Mouse (Mus musculus) spleen, embryonic (tissue): ENCODE results near the gene Slc6a9.

Source experiments
- CTCF ChIA-PET: fragments of 350-600 bp; sonication (Branson Sonifier 250); formaldehyde crosslinking; loops from one replicate; lab custom pipeline; 2022; lab: Charles Lee

Slc6a9 gene

GRCm38 (mm10) chr4:117878301-117878700 lies 44.0 kb downstream of the Slc6a9 start:
- CTCF ChIA-PET = no interaction called here

- CTCF ChIA-PET = no interaction called here
These were observed 44.4 kb downstream of the Slc6a9 start for GRCm38 (mm10) chr4:117878703-117879102.

- CTCF ChIA-PET = no interaction called here
These were observed 48.7 kb downstream of the Slc6a9 start, which contains the start of gene B4galt2 for GRCm38 (mm10) chr4:117882701-117883691. Gene B4galt2 (minus strand): TSS chr4:117883487.

GRCm38 (mm10) chr4:117884146-117884545 lies 49.8 kb downstream of the Slc6a9 start:
- CTCF ChIA-PET = no interaction called here

- CTCF ChIA-PET = no interaction called here
These were observed 50.8 kb downstream of the Slc6a9 start for GRCm38 (mm10) chr4:117885093-117885492.

- CTCF ChIA-PET = no interaction called here
These were observed 51.7 kb downstream of the Slc6a9 start for GRCm38 (mm10) chr4:117885994-117886393.

GRCm38 (mm10) chr4:117886644-117887043 lies 52.3 kb downstream of the Slc6a9 start:
- CTCF ChIA-PET = no interaction called here

GRCm38 (mm10) chr4:117887133-117887532 lies 52.8 kb downstream of the Slc6a9 start, which contains the start of gene Atp6v0b:
Gene Atp6v0b (minus strand): TSS chr4:117887333.
- CTCF ChIA-PET = no interaction called here

GRCm38 (mm10) chr4:117887920-117888319 lies 53.6 kb downstream of the Slc6a9 start:
- CTCF ChIA-PET = no interaction called here

- CTCF ChIA-PET = no interaction called here
These were observed 55.2 kb downstream of the Slc6a9 start for GRCm38 (mm10) chr4:117889471-117889870.

GRCm38 (mm10) chr4:117890031-117890430 lies 55.7 kb downstream of the Slc6a9 start:
- CTCF ChIA-PET = no interaction called here

GRCm38 (mm10) chr4:117890750-117891149 lies 56.4 kb downstream of the Slc6a9 start:
- CTCF ChIA-PET = no interaction called here

GRCm38 (mm10) chr4:117891738-117892161 lies 57.4 kb downstream of the Slc6a9 start, which contains the start of gene Dph2:
Gene Dph2 (minus strand): TSS chr4:117892032.
- CTCF ChIA-PET = no interaction called here

- CTCF ChIA-PET = no interaction called here
These were observed 59.1 kb downstream of the Slc6a9 start for GRCm38 (mm10) chr4:117893376-117893775.

GRCm38 (mm10) chr4:117894601-117895000 lies 60.3 kb downstream of the Slc6a9 start:
- CTCF ChIA-PET = no interaction called here

- CTCF ChIA-PET = no interaction called here
These were observed 61.0 kb downstream of the Slc6a9 start for GRCm38 (mm10) chr4:117895339-117895738.

- CTCF ChIA-PET = no interaction called here
These were observed 61.7 kb downstream of the Slc6a9 start for GRCm38 (mm10) chr4:117896031-117896430.

GRCm38 (mm10) chr4:117898111-117898510 lies 63.8 kb downstream of the Slc6a9 start:
- CTCF ChIA-PET = no interaction called here

- CTCF ChIA-PET = interaction anchor here (0.8 kb wide), 1 partner anchor 10 kb away, joined by 3 read pairs; the partner anchor contains the start of gene Ipo13
These were observed 69.8 kb downstream of the Slc6a9 start for GRCm38 (mm10) chr4:117904094-117904493.

- CTCF ChIA-PET = no interaction called here
These were observed 70.5 kb downstream of the Slc6a9 start for GRCm38 (mm10) chr4:117904761-117905160.

GRCm38 (mm10) chr4:117906196-117906595 lies 71.9 kb downstream of the Slc6a9 start:
- CTCF ChIA-PET = no interaction called here

GRCm38 (mm10) chr4:117908834-117909453 lies 74.6 kb downstream of the Slc6a9 start:
- CTCF ChIA-PET = no interaction called here
